Mouse (Mus musculus) forebrain, embryonic 12.5 days (tissue): ENCODE measurements at regions not wholly inside any gene's neighbourhood (a gene's known extent, or its start where the extent isn't known, plus 50 kb on each side); places are given as distances from the start of the nearest gene placed in this dataset.

ENCODE experiments used
- ATAC-seq: fragments of 200-750 bp; cut with Nextera tagmentation; 2 replicates; pipeline ENCODE4 v1.8.0; 2017; ENCODE audit warnings: moderate TSS enrichment; ENCODE audit not compliant: low FRiP score
- H3K27ac ChIP-seq: fragments of 300-500 bp; sonication (generic); 2 replicates; pipeline ENCODE4 v1.5.1; 2016; ENCODE audit warnings: mild to moderate bottlenecking
- H3K27me3 ChIP-seq: fragments of 300-500 bp; sonication (generic); 2 replicates; pipeline ENCODE4 v1.6.1; 2016; ENCODE audit warnings: mild to moderate bottlenecking
- H3K36me3 ChIP-seq: fragments of 300-500 bp; sonication (generic); replicated peaks from 2 replicates; pipeline ENCODE4 v1.6.1; 2016; ENCODE audit warnings: mild to moderate bottlenecking
- H3K4me1 ChIP-seq: fragments of 300-500 bp; sonication (generic); 2 replicates; pipeline ENCODE4 v1.6.1; 2016
- H3K4me2 ChIP-seq: fragments of 300-500 bp; sonication (generic); 2 replicates; pipeline ENCODE4 v1.6.1; 2016; ENCODE audit warnings: mild to moderate bottlenecking, moderate library complexity
- H3K4me3 ChIP-seq: fragments of 300-500 bp; sonication (generic); replicated peaks from 2 replicates; pipeline ENCODE4 v1.5.1; 2016; ENCODE audit warnings: mild to moderate bottlenecking
- H3K9ac ChIP-seq: fragments of 300-500 bp; sonication (generic); 2 replicates; pipeline ENCODE4 v1.6.1; 2016; ENCODE audit warnings: mild to moderate bottlenecking
- H3K9me3 ChIP-seq: fragments of 300-500 bp; sonication (generic); 2 replicates; pipeline ENCODE4 v1.6.1; 2016
- WGBS: fragments of 180-500 bp; shearing (Covaris S2); methylation state at CpG from one replicate; pipeline ENCODE4 v1.1.7; 2016; 5-methylcytosine and 5-hydroxymethylcytosine counted together

DNA sequence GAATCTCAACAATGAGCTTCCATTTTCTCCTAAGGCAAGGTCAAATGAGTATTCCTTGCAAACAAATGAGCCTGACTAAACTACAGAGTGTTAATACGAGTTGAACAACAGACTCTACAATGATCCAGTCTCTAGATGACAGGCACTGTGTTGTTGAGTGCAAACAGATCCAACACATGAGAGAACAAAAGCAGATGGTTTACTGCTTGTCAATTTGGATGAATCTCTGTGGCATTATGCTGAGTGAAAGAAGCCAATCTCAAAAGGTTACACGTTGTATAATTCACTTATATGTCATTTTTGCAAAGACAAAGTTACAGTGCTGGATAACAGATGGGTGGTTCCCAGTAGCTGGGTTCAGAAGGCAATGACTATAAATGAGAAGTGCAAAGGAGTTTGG, 217.1 kb upstream of the Gm6657 start:
- Histone ChIP-seq H3K9ac (no peak overlapping the region), H3K27me3 (no peaks in the 10 kb centered on the region), H3K4me3 (no peak overlapping the region), H3K4me1 (0 out of 2 replicates have a peak, but pooled peaks cover 3% of the 10 kb centered on the region), H3K27ac (no peak overlapping the region), H3K9me3 (no peaks in the 10 kb centered on the region), H3K4me2 (no peak overlapping the region), H3K36me3 (no peaks in the 10 kb centered on the region)
- ATAC-seq, result no peak
- 84% methylated on average over 2 of the region's 2 CpGs for WGBS

DNA sequence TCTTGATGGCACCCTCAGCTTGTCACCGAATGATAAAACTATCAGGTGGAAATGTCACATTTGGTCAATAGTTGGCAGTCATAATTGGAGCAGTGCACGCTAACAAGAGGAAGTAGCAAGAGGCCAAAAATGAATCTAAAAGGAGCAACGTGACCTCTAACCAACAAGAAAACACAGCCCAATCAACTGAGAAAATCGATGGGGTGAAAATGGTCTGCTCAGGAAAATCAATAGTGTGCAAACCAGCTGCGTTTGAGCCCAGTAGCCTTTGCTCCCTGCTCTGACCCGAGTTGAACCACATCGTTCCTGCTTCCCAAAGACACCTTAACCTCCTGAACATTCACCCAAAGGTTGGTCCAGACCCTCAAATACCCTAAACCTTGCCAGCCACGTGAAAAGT, 207.3 kb upstream of the Gm6657 start:
- no peak overlapping the region for H3K4me3 ChIP-seq
- 87% methylated on average over 8 of the region's 8 CpGs for WGBS
- H3K4me2 ChIP-seq, result no peak overlapping the region
- H3K36me3 ChIP-seq, result no peaks in the 10 kb centered on the region
- H3K27me3 ChIP-seq, result no peaks in the 10 kb centered on the region
- H3K9ac ChIP-seq, result no peak overlapping the region
- peaks cover 5% of the 10 kb centered on the region for H3K4me1 ChIP-seq
- no peaks in the 10 kb centered on the region for H3K9me3 ChIP-seq
- no peak for ATAC-seq
- H3K27ac ChIP-seq, result no peak overlapping the region

DNA sequence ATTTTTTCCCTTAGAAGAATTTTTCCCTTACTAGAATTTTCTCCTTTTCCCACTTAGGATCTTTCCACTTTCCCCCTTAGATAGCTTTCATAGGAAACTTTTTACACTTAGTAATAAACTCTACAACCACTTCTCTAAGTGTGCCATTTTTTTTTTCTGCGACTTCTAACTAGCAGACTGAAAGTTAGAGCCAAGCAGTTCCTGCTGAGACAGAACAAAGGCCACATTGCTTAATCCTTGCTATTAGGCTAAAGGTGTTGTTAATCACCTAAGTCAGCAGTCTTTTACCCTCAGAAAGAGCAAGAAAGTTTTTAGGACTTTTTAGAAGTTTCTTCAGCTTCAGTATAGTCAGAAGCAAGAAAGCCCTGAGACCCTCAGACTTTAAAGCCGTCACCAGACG, 204.3 kb upstream of the Gm6657 start:
- H3K4me3 ChIP-seq, result no peak overlapping the region
- ATAC-seq, result no peak
- WGBS, result 21% methylated on average over 3 of the region's 3 CpGs
- no peak overlapping the region for H3K9ac ChIP-seq
- no peak overlapping the region for H3K27ac ChIP-seq
- no peaks in the 10 kb centered on the region for H3K27me3 ChIP-seq
- no peaks in the 10 kb centered on the region for H3K9me3 ChIP-seq
- H3K4me1 ChIP-seq, result peaks cover 8% of the 10 kb centered on the region
- no peaks in the 10 kb centered on the region for H3K36me3 ChIP-seq
- H3K4me2 ChIP-seq, result no peak overlapping the region

DNA sequence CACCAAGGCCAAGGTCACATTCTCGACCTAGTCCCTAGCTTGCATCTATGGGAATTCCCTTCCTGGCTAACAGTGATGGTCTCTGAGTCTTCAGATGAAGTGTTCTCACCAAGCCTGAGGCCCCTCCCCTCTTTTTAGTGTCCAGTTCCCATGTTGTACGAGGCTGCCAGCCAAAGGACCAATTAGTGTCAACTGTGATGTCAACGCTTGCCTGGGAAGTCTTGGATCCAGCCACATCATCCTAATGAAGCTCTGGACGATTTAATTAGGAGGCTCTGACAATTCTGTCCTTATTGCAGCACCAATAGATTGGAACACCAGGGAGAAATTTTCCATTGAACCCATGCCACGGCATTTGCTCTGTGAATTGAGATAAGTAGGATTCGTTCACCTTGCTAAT, 202.4 kb upstream of the Gm6657 start:
- Histone ChIP-seq H3K27ac (peak overlapping the region; percentile 71; the same call in 1 of the 2 replicates), H3K36me3 (no peaks in the 10 kb centered on the region), H3K4me2 (no peak overlapping the region), H3K9ac (no peak overlapping the region), H3K4me3 (no peak overlapping the region), H3K27me3 (no peaks in the 10 kb centered on the region), H3K4me1 (peaks cover 8% of the 10 kb centered on the region), H3K9me3 (no peaks in the 10 kb centered on the region)
- peak; percentile 91; the same call in 1 of the 2 replicates for ATAC-seq
- WGBS, result 30% methylated on average over 6 of the region's 6 CpGs

DNA sequence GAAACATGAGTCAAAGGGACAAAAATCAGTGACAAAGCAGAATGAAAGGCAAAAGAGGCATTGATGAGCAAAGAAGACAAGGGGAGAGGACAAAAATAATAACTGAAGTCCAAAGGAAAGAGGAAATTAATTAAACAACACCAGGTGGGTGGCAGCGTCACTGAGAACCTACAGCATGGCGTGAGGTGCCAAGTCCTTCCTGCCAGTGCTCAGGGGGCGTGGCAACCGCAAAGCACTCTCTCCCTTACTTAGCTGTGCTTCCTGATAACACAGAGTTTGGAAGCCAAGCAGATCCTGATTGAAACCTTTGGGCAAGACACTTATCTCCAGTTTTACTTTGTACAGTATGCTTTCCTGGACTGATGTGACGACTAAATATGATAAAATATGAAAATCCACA, 199.9 kb upstream of the Gm6657 start:
- Histone ChIP-seq H3K4me2 (no peak overlapping the region), H3K36me3 (no peaks in the 10 kb centered on the region), H3K9ac (no peak overlapping the region), H3K27me3 (no peaks in the 10 kb centered on the region), H3K27ac (no peak overlapping the region), H3K9me3 (no peaks in the 10 kb centered on the region), H3K4me3 (no peak overlapping the region), H3K4me1 (peaks cover 8% of the 10 kb centered on the region)
- WGBS, result 91% methylated on average over 5 of the region's 5 CpGs
- ATAC-seq, result no peak

DNA sequence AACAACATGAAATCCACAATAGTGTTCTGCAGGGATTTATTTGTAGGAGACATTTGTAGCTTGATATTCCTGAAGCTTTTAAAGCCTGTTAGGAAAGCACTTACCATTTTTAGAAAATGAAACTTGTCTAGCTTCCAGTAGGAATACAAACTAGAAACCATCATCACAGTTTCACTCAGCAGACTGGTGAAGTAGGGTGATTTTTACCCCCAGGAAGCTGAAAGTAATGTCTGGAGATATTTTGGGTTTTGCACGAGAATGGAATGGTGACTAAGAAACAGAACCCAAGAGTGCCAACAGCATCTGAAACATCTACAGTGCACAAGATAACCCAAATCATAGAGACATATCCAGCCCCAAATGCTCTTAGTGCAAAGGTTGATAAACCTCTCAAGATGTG, 196.1 kb upstream of the Gm6657 start:
- H3K4me3 ChIP-seq, result no peak overlapping the region
- no peak overlapping the region for H3K4me2 ChIP-seq
- no peak overlapping the region for H3K9ac ChIP-seq
- WGBS, result 88% methylated on average over 1 of the region's 1 CpGs
- no peak overlapping the region for H3K27ac ChIP-seq
- H3K27me3 ChIP-seq, result no peaks in the 10 kb centered on the region
- H3K9me3 ChIP-seq, result no peaks in the 10 kb centered on the region
- no peaks in the 10 kb centered on the region for H3K4me1 ChIP-seq
- no peak for ATAC-seq
- no peaks in the 10 kb centered on the region for H3K36me3 ChIP-seq

DNA sequence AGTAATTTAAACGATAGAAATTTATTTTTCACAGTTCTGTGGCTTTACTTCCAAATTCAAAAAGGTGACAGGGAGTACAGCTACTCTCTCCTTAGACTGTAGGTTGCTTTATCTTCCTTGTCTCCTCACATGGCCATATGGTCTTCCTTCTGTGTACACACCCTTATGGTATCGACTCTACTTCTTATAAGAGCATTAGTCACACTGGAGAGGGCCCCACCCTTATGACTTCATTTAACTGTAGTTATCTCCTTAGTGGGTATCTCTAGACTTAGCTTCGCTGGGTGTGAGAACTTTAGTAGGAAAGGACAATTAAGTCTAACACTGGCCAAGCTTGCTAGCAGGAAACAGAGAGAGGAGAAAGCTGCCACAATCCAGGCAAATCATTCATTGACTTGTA, 193.6 kb upstream of the Gm6657 start:
- Histone ChIP-seq H3K27me3 (no peaks in the 10 kb centered on the region), H3K27ac (no peak overlapping the region), H3K4me1 (no peaks in the 10 kb centered on the region), H3K4me2 (no peak overlapping the region), H3K36me3 (no peaks in the 10 kb centered on the region), H3K9me3 (no peaks in the 10 kb centered on the region), H3K9ac (no peak overlapping the region), H3K4me3 (no peak overlapping the region)
- WGBS, result 87% methylated on average over 3 of the region's 3 CpGs
- ATAC-seq, result no peak

DNA sequence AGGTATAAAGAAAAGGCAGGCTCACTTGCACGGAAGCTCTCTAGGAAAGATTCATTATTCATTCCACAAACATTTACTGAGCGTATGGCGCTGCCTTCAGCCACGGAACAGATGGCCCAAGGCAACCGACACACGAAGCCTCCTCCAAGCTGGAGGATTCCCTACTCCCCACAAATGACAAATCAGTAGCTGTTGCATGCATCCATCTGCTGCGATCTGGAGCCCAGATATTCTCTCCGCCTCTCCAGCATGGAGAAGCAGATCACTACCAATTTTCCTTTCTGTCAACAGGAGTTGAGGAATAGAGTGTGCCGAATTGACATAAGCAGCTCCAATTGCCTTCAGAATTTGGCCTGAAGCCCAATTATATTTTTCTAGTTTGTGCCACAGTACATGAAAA, 192.2 kb upstream of the Gm6657 start:
- Histone ChIP-seq H3K4me2 (no peak overlapping the region), H3K4me1 (no peaks in the 10 kb centered on the region), H3K36me3 (no peaks in the 10 kb centered on the region), H3K27ac (no peak overlapping the region), H3K27me3 (no peaks in the 10 kb centered on the region), H3K9me3 (no peaks in the 10 kb centered on the region), H3K9ac (no peak overlapping the region), H3K4me3 (no peak overlapping the region)
- 89% methylated on average over 9 of the region's 9 CpGs for WGBS
- no peak for ATAC-seq

DNA sequence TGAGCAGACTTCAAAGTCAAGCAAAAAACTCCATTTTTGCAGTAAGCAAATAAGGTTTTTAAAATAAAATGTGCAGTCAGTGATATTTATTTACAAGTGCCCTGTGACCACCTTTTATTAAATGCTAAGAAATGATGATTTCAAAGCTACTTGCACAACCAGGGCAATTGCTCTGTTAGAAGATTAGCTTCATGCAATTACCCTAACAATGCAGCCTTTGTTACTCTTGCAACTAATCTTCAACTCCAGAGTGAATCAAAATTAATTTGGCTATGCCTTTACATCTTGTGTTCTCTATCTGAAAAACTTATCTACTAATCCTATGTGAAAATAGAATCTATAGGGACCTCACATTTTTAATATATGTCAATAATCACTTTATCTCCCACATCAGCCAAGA, 160.3 kb upstream of the Gm6657 start:
- Histone ChIP-seq H3K4me2 (no peak overlapping the region), H3K27me3 (no peaks in the 10 kb centered on the region), H3K9me3 (no peaks in the 10 kb centered on the region), H3K27ac (no peak overlapping the region), H3K36me3 (no peaks in the 10 kb centered on the region), H3K4me1 (peaks cover 3% of the 10 kb centered on the region; the same call in 1 of the 2 replicates), H3K9ac (no peak overlapping the region), H3K4me3 (no peak overlapping the region)
- no peak for ATAC-seq

DNA sequence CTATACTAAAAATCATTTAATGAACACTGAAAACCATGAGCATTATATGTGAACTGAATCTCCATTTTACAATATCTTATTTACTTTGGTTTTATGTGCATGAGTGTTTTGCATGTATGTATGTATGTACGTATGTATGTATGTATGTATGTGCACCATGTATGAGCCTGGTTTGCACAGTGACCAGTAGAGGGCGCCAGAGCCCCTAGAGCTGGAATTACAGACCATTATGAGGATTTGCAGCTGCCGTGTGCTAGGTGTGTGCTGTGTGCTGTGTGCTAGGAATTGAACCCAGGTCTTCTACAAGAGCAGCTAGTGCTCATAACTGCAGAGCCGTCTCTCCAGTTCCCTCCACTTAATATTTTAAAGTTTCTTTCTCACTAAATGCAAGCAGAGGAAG, 147.5 kb upstream of the Gm6657 start:
- Histone ChIP-seq H3K27ac (no peak overlapping the region), H3K4me3 (no peak overlapping the region), H3K27me3 (no peaks in the 10 kb centered on the region), H3K9ac (no peak overlapping the region), H3K36me3 (no peaks in the 10 kb centered on the region), H3K9me3 (no peaks in the 10 kb centered on the region), H3K4me2 (no peak overlapping the region), H3K4me1 (no peaks in the 10 kb centered on the region)
- 84% methylated on average over 4 of the region's 4 CpGs for WGBS
- no peak for ATAC-seq

DNA sequence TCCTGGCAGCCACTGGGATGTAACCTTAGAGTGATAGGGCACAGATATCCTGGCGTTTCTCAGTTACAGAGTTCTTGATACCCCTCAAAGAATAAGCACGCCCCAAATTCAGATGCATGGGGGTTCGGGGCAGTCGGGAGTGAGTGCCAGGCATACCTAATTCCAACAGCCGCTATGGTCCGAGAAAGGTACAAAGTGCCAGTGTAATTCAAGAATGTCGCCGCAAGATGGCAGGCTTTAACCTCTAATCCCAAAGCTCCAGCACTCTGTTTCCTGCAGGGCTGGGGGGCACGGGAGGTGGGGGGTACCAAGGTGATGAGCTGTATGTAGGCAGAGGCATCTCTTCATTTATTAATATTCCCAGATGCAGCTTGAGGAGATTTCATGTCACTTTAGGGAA, 138.1 kb upstream of the Gm6657 start:
- peaks cover 11% of the 10 kb centered on the region; the same call in 1 of the 2 replicates for H3K27me3 ChIP-seq

DNA sequence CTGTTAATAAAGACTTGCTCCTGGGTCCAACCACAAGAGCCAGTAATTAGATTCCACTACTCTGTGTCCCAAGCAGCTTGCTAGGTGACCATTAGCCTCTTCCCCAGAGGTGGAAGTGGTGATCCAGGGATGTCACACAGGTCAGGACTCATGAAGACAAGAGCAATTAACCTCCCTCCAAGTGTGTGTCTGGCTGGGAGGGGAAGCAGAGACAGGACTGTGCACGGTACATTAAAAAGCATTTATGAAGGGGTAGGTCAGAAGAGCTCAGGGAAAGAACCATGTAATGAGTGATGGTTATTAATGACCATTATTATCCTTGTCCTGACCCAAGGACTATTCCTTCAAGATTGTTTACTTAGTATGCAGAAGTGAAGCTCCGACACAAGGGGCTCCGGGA, 136.9 kb upstream of the Gm6657 start:
- no peaks in the 10 kb centered on the region for H3K9me3 ChIP-seq
- H3K36me3 ChIP-seq, result no peaks in the 10 kb centered on the region
- H3K4me2 ChIP-seq, result no peak overlapping the region
- no peak overlapping the region for H3K4me3 ChIP-seq
- ATAC-seq, result no peak
- H3K9ac ChIP-seq, result no peak overlapping the region
- peaks cover 11% of the 10 kb centered on the region; the same call in 1 of the 2 replicates for H3K27me3 ChIP-seq
- H3K27ac ChIP-seq, result no peak overlapping the region
- 84% methylated on average over 3 of the region's 3 CpGs for WGBS
- H3K4me1 ChIP-seq, result no peaks in the 10 kb centered on the region

More for the DNA sequence above, 138.1 kb upstream of the Gm6657 start:
- Histone ChIP-seq H3K4me3 (no peak overlapping the region), H3K9me3 (no peaks in the 10 kb centered on the region), H3K4me2 (peak overlapping the region; percentile 48), H3K4me1 (no peaks in the 10 kb centered on the region), H3K9ac (no peak overlapping the region), H3K27ac (no peak overlapping the region), H3K36me3 (no peaks in the 10 kb centered on the region)
- ATAC-seq, result peak; percentile 71
- 4% methylated on average over 9 of the region's 9 CpGs for WGBS

DNA sequence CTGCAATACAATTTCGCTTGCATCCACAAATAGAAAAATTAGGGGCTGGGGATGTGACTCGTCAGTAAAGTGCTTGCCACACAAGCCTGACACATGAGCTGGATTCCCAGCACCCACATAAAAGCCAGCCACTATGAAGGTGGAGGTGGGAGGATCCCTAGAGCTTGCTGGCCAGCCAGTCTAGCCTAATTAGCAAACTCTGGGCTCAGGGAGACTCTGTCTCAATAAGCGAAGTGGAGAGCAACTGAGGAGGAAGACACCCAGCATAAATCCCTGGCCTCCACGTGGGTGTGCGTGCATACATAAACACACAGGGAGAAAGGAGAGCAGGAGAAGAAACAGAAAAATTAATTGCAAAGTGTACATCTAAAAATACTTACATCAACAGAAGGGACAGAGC, 134.1 kb upstream of the Gm6657 start:
- no peak overlapping the region for H3K4me3 ChIP-seq
- no peak for ATAC-seq
- no peak overlapping the region for H3K4me2 ChIP-seq
- H3K9ac ChIP-seq, result no peak overlapping the region
- H3K27ac ChIP-seq, result no peak overlapping the region
- H3K27me3 ChIP-seq, result peaks cover 7% of the 10 kb centered on the region; the same call in 1 of the 2 replicates
- no peaks in the 10 kb centered on the region for H3K9me3 ChIP-seq
- H3K4me1 ChIP-seq, result no peaks in the 10 kb centered on the region
- 54% methylated on average over 5 of the region's 5 CpGs for WGBS
- H3K36me3 ChIP-seq, result no peaks in the 10 kb centered on the region

DNA sequence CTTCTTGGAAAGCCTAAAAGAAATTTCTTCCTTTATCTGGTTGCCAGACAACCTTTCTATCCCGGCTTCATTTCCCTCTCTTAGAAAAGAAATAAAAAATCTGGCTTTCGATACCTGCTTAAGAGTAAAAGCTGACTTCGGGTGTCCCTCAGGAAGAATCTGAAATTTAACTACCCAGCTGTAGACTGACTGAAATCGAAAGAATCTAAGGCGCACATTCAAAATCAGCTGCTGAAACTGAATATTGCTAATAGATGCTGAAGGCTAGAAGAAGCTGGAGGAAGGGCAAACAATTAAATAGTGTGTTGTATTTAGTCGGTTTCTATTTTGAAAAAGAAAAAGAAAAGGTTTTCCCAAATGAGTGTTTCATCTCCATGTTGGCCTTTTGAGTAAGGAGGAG, 128.0 kb upstream of the Gm6657 start:
- Histone ChIP-seq H3K4me2 (no peak overlapping the region), H3K27ac (no peak overlapping the region), H3K4me3 (no peak overlapping the region), H3K4me1 (no peaks in the 10 kb centered on the region), H3K9ac (no peak overlapping the region), H3K27me3 (no peaks in the 10 kb centered on the region), H3K9me3 (no peaks in the 10 kb centered on the region), H3K36me3 (no peaks in the 10 kb centered on the region)
- 88% methylated on average over 6 of the region's 6 CpGs for WGBS
- no peak for ATAC-seq
